Mouse (Mus musculus) neural tube, embryonic 13.5 days (tissue): ENCODE measurements at regions not wholly inside any gene's neighbourhood (a gene's known extent, or its start where the extent isn't known, plus 50 kb on each side); places are given as distances from the start of the nearest gene placed in this dataset.
A peak's percentile ranks its signal among the peaks of the same experiment; 100 is the strongest.

ENCODE experiments used
- ATAC-seq: fragments of 200-750 bp; cut with Nextera tagmentation; 2 replicates; pipeline ENCODE4 v1.8.0; 2017; ENCODE audit warnings: low read depth, mild to moderate bottlenecking, moderate TSS enrichment, moderate library complexity
- H3K27ac ChIP-seq: fragments of 300-500 bp; sonication (generic); replicated peaks from 2 replicates; pipeline ENCODE4 v1.5.1; 2015; ENCODE audit warnings: moderate library complexity, mild to moderate bottlenecking, inconsistent platforms
- H3K27me3 ChIP-seq: fragments of 300-500 bp; sonication (generic); 2 replicates; pipeline ENCODE4 v1.6.1; 2015; ENCODE audit warnings: mild to moderate bottlenecking, inconsistent platforms
- H3K36me3 ChIP-seq: fragments of 300-500 bp; sonication (generic); 2 replicates; pipeline ENCODE4 v1.6.1; 2015; ENCODE audit warnings: mild to moderate bottlenecking, inconsistent platforms
- H3K4me1 ChIP-seq: fragments of 300-500 bp; sonication (generic); replicated peaks from 2 replicates; pipeline ENCODE4 v1.6.1; 2015; ENCODE audit warnings: inconsistent platforms
- H3K4me2 ChIP-seq: fragments of 300-500 bp; sonication (generic); 2 replicates; pipeline ENCODE4 v1.6.1; 2015; ENCODE audit warnings: inconsistent platforms, mild to moderate bottlenecking, moderate library complexity
- H3K4me3 ChIP-seq: fragments of 300-500 bp; sonication (generic); 2 replicates; pipeline ENCODE4 v1.5.1; 2015; ENCODE audit warnings: mild to moderate bottlenecking, inconsistent platforms
- H3K9ac ChIP-seq: fragments of 300-500 bp; sonication (generic); 2 replicates; pipeline ENCODE4 v1.6.1; 2015; ENCODE audit warnings: moderate library complexity, mild to moderate bottlenecking, inconsistent platforms
- H3K9me3 ChIP-seq: fragments of 300-500 bp; sonication (generic); 2 replicates; pipeline ENCODE4 v1.6.1; 2016; ENCODE audit warnings: inconsistent platforms
- WGBS: fragments of 180-500 bp; shearing (Covaris S2); methylation state at CpG from one replicate; pipeline ENCODE4 v1.1.7; 2015; 5-methylcytosine and 5-hydroxymethylcytosine counted together

GRCm38 (mm10) chr7:123932486-123932885 lies 50.2 kb upstream of the Hs3st4 start:
- 0 out of 2 replicates have a peak, but pooled peaks have one; percentile 56 for ATAC-seq
- no peaks in the 10 kb centered on the region for H3K9me3 ChIP-seq
- H3K4me1 ChIP-seq = 0 out of 2 replicates have a peak, but pooled peaks cover 13% of the 10 kb centered on the region
- H3K27me3 ChIP-seq = no peaks in the 10 kb centered on the region
- no peak overlapping the region for H3K4me3 ChIP-seq
- H3K36me3 ChIP-seq = no peaks in the 10 kb centered on the region
- WGBS = 27% methylated on average over 7 of the region's 7 CpGs
- H3K4me2 ChIP-seq = no peak overlapping the region
- H3K9ac ChIP-seq = no peak overlapping the region
- H3K27ac ChIP-seq = no peak overlapping the region
